Mouse (Mus musculus): ENCODE results near the gene Strap. TPM values are rescaled to one million over a fixed set of nuclear protein-coding genes. Genes with fewer than 3 reads are reported as not detected.

Gene Strap
- 196 and 200 TPM in 2 replicates for polyA plus RNA-seq (2016; fragmentation: Nextera tagmentation; extraction: Ambion mirVana)

DNA sequence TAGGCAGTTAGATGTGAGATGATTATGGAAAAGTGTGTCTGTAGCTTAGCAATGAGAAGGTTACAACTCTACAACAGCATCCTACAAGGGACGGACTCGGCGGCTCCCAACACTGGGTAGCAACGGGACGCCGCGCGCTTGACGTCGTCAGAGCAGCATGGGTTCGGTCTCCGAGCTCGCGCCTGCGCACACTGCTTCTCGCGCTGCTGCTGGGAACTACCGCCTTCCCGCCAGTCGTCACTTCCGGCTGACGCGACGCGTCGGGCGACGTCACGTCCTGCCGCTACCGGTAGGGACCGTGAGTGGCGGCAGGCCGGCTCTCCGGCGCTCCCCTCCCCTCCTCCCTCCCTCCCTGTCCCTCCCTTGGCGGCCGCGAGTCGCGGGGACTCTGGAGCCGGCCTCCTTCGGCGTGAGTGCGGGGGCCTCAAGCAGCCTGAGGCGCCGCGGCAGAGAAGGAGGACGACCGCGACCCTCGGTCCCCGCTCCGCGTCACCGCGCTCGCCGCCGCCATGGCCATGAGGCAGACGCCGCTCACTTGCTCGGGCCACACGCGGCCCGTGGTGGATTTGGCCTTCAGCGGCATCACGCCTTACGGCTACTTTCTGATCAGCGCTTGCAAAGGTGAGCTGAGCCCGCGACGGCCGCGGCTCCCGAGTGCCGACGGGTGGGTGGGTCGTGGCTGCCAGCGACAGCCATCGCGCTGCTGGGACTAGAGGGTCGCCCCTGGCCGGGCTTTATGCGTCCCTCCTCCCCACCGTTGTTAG, at the start of gene Strap:
TSS of gene Strap (plus strand) at position 233 of the 764 bp plus-strand sequence.
- H3K9me3 ChIP-seq, result no peaks in the 10 kb centered on the region
- H3K9ac ChIP-seq, result peak within 1 kb of the TSS; percentile 90
- peak within 1 kb of the TSS; percentile 83 for H3K4me2 ChIP-seq (replicated peaks)
- under 1% methylated on average over 79 of the region's 86 CpGs for WGBS
- ATAC-seq (ENCODE audit: insufficient number of reproducible peaks, insufficient read depth, low FRiP score, low TSS enrichment), result peak; percentile 95
- H3K4me3 ChIP-seq, result peak within 1 kb of the TSS; percentile 94
- no peaks in the 10 kb centered on the region; the same call in 1 of the 2 replicates for H3K27me3 ChIP-seq
- H3K36me3 ChIP-seq, result peaks cover 14% of the 10 kb centered on the region
- peaks cover 9% of the 10 kb centered on the region for H3K4me1 ChIP-seq
- peak within 1 kb of the TSS; percentile 74 for H3K27ac ChIP-seq

DNA sequence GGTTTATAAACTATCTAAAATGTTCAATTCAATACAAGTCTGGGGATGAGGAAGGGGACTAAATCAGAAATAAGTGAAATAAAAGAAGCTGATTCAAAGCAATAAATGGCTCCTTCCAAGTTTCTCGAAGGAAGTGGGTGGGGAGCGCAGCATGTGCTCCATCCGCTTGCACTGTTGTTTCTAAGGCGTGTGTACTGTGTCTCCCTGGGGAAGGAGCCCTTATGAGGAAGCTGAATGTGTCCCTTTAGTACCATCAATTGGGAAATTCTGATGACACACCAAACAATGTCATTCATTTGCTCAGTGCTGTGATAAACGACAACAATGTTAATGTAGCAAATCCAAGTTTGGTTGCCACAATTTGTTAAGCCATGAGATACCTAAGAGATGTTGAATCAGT, 47.2 kb upstream of the Strap start:
- Histone ChIP-seq H3K9me3 (no peaks in the 10 kb centered on the region), H3K27me3 (no peaks in the 10 kb centered on the region), H3K27ac (no peak overlapping the region), H3K4me3 (no peak overlapping the region), H3K9ac (no peak overlapping the region), H3K36me3 (no peaks in the 10 kb centered on the region), H3K4me2 (replicated peaks) (no peak overlapping the region), H3K4me1 (no peaks in the 10 kb centered on the region)
- WGBS, result 90% methylated on average over 5 of the region's 5 CpGs
- ATAC-seq (ENCODE audit: insufficient number of reproducible peaks, insufficient read depth, low FRiP score, low TSS enrichment), result no peak

DNA sequence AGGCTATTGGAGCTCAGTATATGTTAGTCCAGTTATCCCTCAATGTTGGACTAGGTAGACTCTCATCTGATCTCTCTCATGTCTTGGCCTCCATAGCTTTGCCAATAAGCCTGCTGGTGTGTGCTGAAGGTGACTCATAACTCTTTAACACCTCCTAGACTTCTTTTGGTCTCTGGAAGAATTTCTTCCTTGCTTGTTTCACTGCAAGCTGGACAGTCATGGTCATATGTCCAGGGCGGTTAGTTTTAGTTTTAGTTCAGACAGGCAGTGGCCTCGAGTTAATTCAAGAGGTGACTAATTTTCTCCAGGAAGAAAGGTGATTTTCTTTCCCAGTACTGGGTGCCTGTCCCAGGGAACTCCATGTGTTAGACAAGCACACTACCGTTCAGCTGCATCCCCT, 46.8 kb upstream of the Strap start:
- Histone ChIP-seq H3K27me3 (no peaks in the 10 kb centered on the region), H3K36me3 (no peaks in the 10 kb centered on the region), H3K4me1 (no peaks in the 10 kb centered on the region), H3K9ac (no peak overlapping the region), H3K9me3 (no peaks in the 10 kb centered on the region), H3K4me3 (no peak overlapping the region), H3K27ac (0 out of 2 replicates have a peak overlapping the region, but pooled peaks have one; percentile 11), H3K4me2 (replicated peaks) (no peak overlapping the region)
- ATAC-seq (ENCODE audit: insufficient number of reproducible peaks, insufficient read depth, low FRiP score, low TSS enrichment), result no peak
- WGBS, result 83% methylated on average over 3 of the region's 3 CpGs

DNA sequence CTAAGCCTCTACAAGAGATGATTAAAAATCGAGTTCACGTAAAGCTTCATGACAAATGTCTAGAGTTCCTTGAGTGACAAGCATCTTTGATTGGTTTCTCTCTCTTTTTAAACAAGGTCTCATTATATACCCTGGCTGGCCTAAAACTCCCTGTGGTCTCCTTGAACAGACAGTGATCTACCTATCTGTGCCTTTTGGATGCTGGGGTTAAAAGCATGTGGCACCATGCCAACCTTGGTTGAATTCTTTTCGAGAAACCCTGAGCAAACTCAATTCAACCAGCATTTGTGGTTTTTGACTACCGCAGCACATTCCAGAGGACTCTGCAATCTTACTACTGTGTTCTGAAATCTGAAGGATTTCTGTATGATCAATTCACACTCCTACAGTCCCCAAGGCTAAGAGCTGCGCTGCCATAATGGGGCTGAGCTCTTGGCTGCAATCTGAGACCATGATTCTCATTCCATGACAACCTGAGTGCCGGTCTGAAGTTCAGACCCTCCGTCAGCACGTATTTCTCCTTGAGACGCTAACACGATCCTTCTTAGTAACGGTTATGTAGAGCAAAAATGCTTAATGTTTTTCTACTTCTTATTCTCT, 46.3 kb upstream of the Strap start:
- Histone ChIP-seq H3K4me1 (no peaks in the 10 kb centered on the region), H3K9me3 (no peaks in the 10 kb centered on the region), H3K9ac (no peak overlapping the region), H3K36me3 (no peaks in the 10 kb centered on the region), H3K4me2 (replicated peaks) (no peak overlapping the region; the same call in 1 of the 2 replicates), H3K27ac (0 out of 2 replicates have a peak overlapping the region, but pooled peaks have one; percentile 11), H3K4me3 (no peak overlapping the region), H3K27me3 (no peaks in the 10 kb centered on the region)
- 49% methylated on average over 11 of the region's 11 CpGs for WGBS
- no peak for ATAC-seq (ENCODE audit: insufficient number of reproducible peaks, insufficient read depth, low FRiP score, low TSS enrichment)

DNA sequence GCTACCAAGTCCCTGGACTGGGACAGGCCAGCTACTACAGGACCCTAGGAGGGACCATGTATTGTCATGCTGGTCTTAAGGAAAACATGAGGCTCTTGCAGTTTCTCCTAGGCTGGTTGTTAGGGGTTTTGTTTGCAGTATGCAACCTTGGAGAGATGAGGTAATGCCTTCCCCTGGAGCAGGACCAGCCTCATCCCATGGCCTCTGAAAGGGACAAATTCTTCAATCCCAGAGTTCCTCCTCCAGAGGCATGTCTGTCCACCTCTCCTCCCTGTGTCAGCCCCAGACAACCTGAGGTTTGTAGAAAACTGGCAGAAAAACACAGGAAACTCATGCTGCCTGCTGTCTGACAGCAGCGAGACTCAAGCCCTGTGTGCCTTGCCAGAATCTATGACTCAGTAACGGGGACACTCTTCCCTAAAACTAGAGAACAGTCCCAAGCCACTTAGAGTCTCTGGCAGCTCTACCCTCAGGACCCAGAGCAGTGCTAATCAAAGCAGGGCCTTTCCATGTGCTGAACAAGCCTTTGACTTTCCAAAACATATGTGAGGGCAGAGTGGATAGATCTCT, 44.2 kb upstream of the Strap start:
- Histone ChIP-seq H3K9me3 (no peaks in the 10 kb centered on the region), H3K9ac (no peak overlapping the region), H3K36me3 (no peaks in the 10 kb centered on the region), H3K27ac (no peak overlapping the region), H3K4me2 (replicated peaks) (no peak overlapping the region), H3K27me3 (no peaks in the 10 kb centered on the region), H3K4me3 (no peak overlapping the region), H3K4me1 (no peaks in the 10 kb centered on the region)
- 69% methylated on average over 2 of the region's 2 CpGs for WGBS
- no peak for ATAC-seq (ENCODE audit: insufficient number of reproducible peaks, insufficient read depth, low FRiP score, low TSS enrichment)

DNA sequence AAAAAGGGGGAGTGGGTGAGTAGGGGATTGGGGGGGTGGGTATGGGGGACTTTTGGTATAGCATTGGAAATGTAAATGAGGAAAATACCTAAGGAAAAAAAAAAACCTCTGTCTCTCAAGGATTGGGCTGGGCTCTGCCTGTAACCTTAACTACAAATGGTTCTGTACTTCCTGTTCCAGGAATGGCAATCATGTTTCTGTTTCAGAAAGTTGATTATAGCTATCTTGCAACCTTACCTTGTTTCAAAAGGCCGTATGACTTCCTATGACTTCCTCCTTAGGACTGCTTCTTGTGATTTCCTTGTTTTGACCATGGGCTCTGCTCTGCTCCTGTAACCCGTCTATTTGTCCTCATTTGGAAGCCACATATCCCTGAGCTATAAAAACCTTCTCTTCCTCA, 40.6 kb upstream of the Strap start:
- Histone ChIP-seq H3K27ac (no peak overlapping the region), H3K9ac (no peak overlapping the region), H3K4me2 (replicated peaks) (no peak overlapping the region), H3K9me3 (no peaks in the 10 kb centered on the region), H3K4me3 (no peak overlapping the region), H3K4me1 (0 out of 2 replicates have a peak, but pooled peaks cover 5% of the 10 kb centered on the region), H3K27me3 (no peaks in the 10 kb centered on the region), H3K36me3 (no peaks in the 10 kb centered on the region)
- no peak for ATAC-seq (ENCODE audit: insufficient number of reproducible peaks, insufficient read depth, low FRiP score, low TSS enrichment)
- 75% methylated on average over 2 of the region's 2 CpGs for WGBS

DNA sequence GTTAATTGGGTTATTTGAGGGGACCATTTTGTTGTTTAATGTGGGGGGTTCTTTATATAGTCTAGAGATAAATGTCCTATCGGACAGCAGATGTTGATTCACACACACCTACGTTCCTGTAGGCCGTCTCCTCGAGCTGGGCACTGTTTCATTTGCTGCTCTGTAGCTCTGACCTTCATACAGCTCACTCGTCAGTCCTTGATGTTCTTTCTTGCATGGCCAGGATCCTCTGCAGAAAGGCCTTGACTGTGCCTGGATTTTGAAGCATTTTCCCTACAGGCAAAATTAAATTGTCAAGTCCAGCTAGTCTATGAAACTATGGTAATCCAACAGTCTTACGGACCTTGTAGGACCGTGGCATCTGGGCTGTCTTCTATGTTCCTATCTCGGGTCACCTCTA, 39.8 kb upstream of the Strap start:
- no peak for ATAC-seq (ENCODE audit: insufficient number of reproducible peaks, insufficient read depth, low FRiP score, low TSS enrichment)
- Histone ChIP-seq H3K27ac (no peak overlapping the region), H3K36me3 (no peaks in the 10 kb centered on the region), H3K4me3 (no peak overlapping the region), H3K4me2 (replicated peaks) (no peak overlapping the region), H3K4me1 (0 out of 2 replicates have a peak, but pooled peaks cover 5% of the 10 kb centered on the region), H3K27me3 (no peaks in the 10 kb centered on the region), H3K9me3 (no peaks in the 10 kb centered on the region), H3K9ac (no peak overlapping the region)
- 88% methylated on average over 8 of the region's 8 CpGs for WGBS

DNA sequence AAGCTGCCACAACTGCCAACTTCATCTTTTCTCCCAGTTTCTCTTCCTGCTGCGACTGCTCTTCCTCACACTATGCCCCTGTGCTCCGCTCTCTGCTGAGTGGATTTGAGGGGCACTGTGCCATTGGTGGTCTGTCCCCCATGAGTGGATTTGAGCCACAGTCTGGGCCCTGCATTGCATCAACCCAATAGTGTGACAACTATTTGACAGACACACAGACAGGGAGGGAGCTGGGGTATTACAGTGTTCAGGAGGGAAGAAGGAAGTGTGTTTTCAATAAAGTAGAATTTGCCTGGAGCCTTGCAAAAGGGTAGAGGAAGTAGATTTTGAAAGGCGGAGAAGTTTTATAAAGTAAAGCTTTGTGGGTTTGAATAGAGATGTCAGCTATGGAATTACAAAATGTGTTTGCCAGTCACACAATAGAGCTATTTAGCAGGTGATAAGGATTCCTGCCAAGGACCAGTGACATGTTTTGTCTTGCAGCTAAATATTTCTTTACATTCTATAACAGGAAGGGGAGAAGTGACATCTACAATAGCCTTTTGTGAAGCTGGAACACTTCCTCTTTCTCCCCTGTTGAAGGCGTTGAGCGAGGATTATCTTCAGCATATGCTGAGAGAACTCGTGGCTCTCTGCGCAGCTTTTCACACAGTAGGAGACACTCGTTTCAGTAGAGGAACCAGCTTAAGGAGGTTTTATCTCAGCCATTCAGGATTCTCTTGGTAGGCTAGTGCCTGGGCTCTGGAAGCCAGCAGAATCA, 38.3 kb upstream of the Strap start:
- no peak overlapping the region for H3K4me2 ChIP-seq (replicated peaks)
- WGBS, result 56% methylated on average over 8 of the region's 8 CpGs
- H3K27me3 ChIP-seq, result no peaks in the 10 kb centered on the region
- 0 out of 2 replicates have a peak overlapping the region, but pooled peaks have one; percentile 26 for H3K27ac ChIP-seq
- no peaks in the 10 kb centered on the region for H3K36me3 ChIP-seq
- 0 out of 2 replicates have a peak, but pooled peaks have one; percentile 28 for ATAC-seq (ENCODE audit: insufficient number of reproducible peaks, insufficient read depth, low FRiP score, low TSS enrichment)
- H3K9me3 ChIP-seq, result no peaks in the 10 kb centered on the region
- no peak overlapping the region for H3K9ac ChIP-seq
- no peak overlapping the region for H3K4me3 ChIP-seq
- 0 out of 2 replicates have a peak, but pooled peaks cover 5% of the 10 kb centered on the region for H3K4me1 ChIP-seq

DNA sequence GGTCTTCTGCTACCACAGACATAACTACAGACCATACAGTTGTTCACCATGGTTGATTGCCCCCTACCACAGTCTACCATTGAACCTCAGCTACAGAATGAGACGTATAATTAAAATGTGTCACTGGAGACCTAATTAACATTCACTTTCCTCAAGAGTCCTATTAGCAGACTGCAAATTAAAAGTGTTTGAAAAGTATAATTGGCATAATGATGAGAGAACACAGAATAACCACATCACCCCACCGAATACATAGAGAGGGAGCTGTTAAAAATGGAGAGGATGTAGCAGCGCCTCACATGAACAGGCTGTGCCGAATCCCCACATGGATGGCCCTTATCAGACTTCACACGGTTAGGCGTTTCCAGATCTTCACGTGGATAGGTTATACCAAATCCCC, 35.4 kb upstream of the Strap start:
- no peak for ATAC-seq (ENCODE audit: insufficient number of reproducible peaks, insufficient read depth, low FRiP score, low TSS enrichment)
- Histone ChIP-seq H3K4me2 (replicated peaks) (no peak overlapping the region), H3K4me3 (no peak overlapping the region), H3K36me3 (no peaks in the 10 kb centered on the region), H3K27ac (no peak overlapping the region), H3K4me1 (0 out of 2 replicates have a peak, but pooled peaks cover 5% of the 10 kb centered on the region), H3K9me3 (no peaks in the 10 kb centered on the region), H3K27me3 (no peaks in the 10 kb centered on the region), H3K9ac (no peak overlapping the region)
- 87% methylated on average over 7 of the region's 7 CpGs for WGBS

DNA sequence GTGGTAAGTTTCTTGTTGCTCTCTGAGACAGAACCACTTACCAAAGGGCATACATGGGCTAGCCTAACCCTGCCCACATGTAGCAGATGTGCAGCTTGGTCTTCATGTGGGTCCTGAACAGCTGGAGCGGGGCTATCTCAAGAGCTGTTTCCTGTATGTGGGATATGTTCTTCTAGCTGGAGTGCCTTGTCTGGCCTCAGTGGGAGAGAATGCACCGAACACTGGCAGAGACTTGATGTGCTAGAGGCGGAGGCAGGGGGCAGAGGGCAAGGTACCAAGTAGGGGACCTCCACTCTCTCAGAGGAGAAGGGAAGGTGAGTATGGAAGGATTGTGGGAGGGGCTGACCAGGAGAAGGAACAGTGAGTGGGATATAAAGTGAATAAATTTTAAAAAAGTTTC, 32.7 kb upstream of the Strap start:
- Histone ChIP-seq H3K9ac (no peak overlapping the region), H3K4me1 (no peaks in the 10 kb centered on the region), H3K36me3 (no peaks in the 10 kb centered on the region), H3K9me3 (no peaks in the 10 kb centered on the region), H3K4me2 (replicated peaks) (no peak overlapping the region), H3K4me3 (no peak overlapping the region), H3K27me3 (no peaks in the 10 kb centered on the region), H3K27ac (no peak overlapping the region)
- no peak for ATAC-seq (ENCODE audit: insufficient number of reproducible peaks, insufficient read depth, low FRiP score, low TSS enrichment)
- WGBS, result 84% methylated on average over 3 of the region's 3 CpGs

DNA sequence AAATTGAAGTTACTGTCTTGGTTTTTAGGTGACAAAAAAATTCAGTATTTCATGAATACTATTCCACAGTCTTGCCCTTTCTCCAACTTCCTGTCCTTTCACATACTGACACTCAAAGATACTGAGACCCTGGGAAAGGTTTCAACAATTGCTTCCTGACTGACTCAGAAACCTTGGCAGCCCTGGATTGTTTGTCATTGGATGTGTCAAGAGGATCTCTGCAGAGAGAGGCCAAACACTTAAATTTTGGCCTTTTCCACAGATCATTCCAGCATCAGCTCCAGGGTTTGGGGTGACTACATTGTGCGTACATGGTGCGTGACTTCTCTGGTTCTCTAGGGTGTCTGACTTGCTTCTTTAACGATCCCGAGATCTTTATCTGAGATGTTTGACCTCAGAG, 32.0 kb upstream of the Strap start:
- 85% methylated on average over 4 of the region's 4 CpGs for WGBS
- no peaks in the 10 kb centered on the region for H3K27me3 ChIP-seq
- ATAC-seq (ENCODE audit: insufficient number of reproducible peaks, insufficient read depth, low FRiP score, low TSS enrichment), result no peak

More for the DNA sequence above, 32.0 kb upstream of the Strap start:
- H3K9ac ChIP-seq, result no peak overlapping the region
- no peaks in the 10 kb centered on the region for H3K36me3 ChIP-seq
- H3K9me3 ChIP-seq, result no peaks in the 10 kb centered on the region
- no peaks in the 10 kb centered on the region for H3K4me1 ChIP-seq
- H3K4me3 ChIP-seq, result no peak overlapping the region
- H3K4me2 ChIP-seq (replicated peaks), result no peak overlapping the region
- H3K27ac ChIP-seq, result no peak overlapping the region
